8 mouse cellular contexts compared by ENCODE assay signal in genomic region chr6:38354723-38355353, GRCm38 (mm10). TPM values are rescaled to one million over a fixed set of nuclear protein-coding genes. Genes with fewer than 3 reads are reported as not detected.
DNase-seq lines count a peak whose midpoint lies in the region; ATAC-seq and TF ChIP-seq lines count a peak whose summit lies in the region.

No protein-coding gene starts in this region.

- no peaks in the 10 kb centered on the region for H3K4me1 ChIP-seq in kidney, adult 2 months (ENCODE audit: control insufficient read depth, insufficient read depth, low read length)
- H3K4me1 ChIP-seq in hindbrain, embryonic 10.5 days (replicated peaks), result peaks cover 21% of the 10 kb centered on the region
- peaks cover 21% of the 10 kb centered on the region for H3K4me1 ChIP-seq in midbrain, embryonic 13.5 days (replicated peaks)

- TF ChIP-seq POLR2A in kidney, adult 2 months (IDR thresholded peaks at IDR 0.05; ENCODE audit: low read depth, low read length), result no peak

- no peak for ATAC-seq in midbrain, embryonic 13.5 days

- H3K9ac ChIP-seq in midbrain, embryonic 13.5 days (replicated peaks), result 0 out of 2 replicates have a peak overlapping the region, but pooled peaks have one; percentile 50

- H3K36me3 ChIP-seq in kidney, adult 2 months (ENCODE audit: control insufficient read depth, insufficient read depth, low read length), result no peaks in the 10 kb centered on the region
- H3K36me3 ChIP-seq in hindbrain, embryonic 10.5 days, result no peaks in the 10 kb centered on the region
- H3K36me3 ChIP-seq in midbrain, embryonic 13.5 days, result no peaks in the 10 kb centered on the region

- no peak for TF ChIP-seq CTCF in kidney, adult 2 months (conservative IDR thresholded peaks at IDR 0.05; ENCODE audit: insufficient read depth, insufficient read length, low read depth, low read length)

- peak; percentile 39 for DNase-seq in kidney, adult 2 months
- no peak for DNase-seq in kidney, adult 11 months
- peak; percentile 20 for DNase-seq in adipocyte (ENCODE audit: low spot score)
- DNase-seq in hindbrain, embryonic 10.5 days (ENCODE audit: low spot score), result no peak
- DNase-seq in ovary, postnatal 36 days (ENCODE audit: low spot score), result no peak
- DNase-seq in c-Kit-positive CD71-positive TER-119-positive erythroid progenitor cells, embryonic 14.5 days (ENCODE audit: low spot score), result no peak
- no peak for DNase-seq in cerebellum, adult 11-12 months

- H3K27ac ChIP-seq in kidney, adult 2 months (ENCODE audit: insufficient read depth, low read depth, low read length), result peak overlapping the region; percentile 92
- 0 out of 2 replicates have a peak overlapping the region, but pooled peaks have one; percentile 79 for H3K27ac ChIP-seq in hindbrain, embryonic 10.5 days
- no peak overlapping the region for H3K27ac ChIP-seq in midbrain, embryonic 13.5 days

- 13% methylated on average over 20 of the region's 20 CpGs for WGBS in kidney, adult 2 months
- WGBS in hindbrain, embryonic 10.5 days, result 1% methylated on average over 20 of the region's 20 CpGs
- WGBS in midbrain, embryonic 13.5 days, result under 1% methylated on average over 20 of the region's 20 CpGs

- H3K27me3 ChIP-seq in kidney, adult 2 months (replicated peaks; ENCODE audit: control insufficient read depth, insufficient read depth, low read length), result no peaks in the 10 kb centered on the region
- peaks cover 86% of the 10 kb centered on the region for H3K27me3 ChIP-seq in hindbrain, embryonic 10.5 days (ENCODE audit: insufficient read depth, poor library complexity, severe bottlenecking)
- H3K27me3 ChIP-seq in midbrain, embryonic 13.5 days, result peaks cover 81% of the 10 kb centered on the region

- no peaks in the 10 kb centered on the region for H3K9me3 ChIP-seq in hindbrain, embryonic 10.5 days
- H3K9me3 ChIP-seq in midbrain, embryonic 13.5 days, result no peaks in the 10 kb centered on the region

- peak overlapping the region; percentile 80 for H3K4me3 ChIP-seq in kidney, adult 2 months (ENCODE audit: insufficient read depth, low read depth, low read length)
- H3K4me3 ChIP-seq in hindbrain, embryonic 10.5 days, result peak overlapping the region; percentile 60
- H3K4me3 ChIP-seq in midbrain, embryonic 13.5 days (replicated peaks), result peak overlapping the region; percentile 47

- H3K4me2 ChIP-seq in midbrain, embryonic 13.5 days (replicated peaks), result peak overlapping the region; percentile 61

RNA-seq across cellular contexts. Expression of gene Zc3hav1, which starts 0.4 kb away (rescaled TPM):
- polyA plus RNA-seq in kidney, adult 2 months (2012; rRNA removed), result 9.7 and 12.2 TPM in 2 replicates
- polyA plus RNA-seq in hindbrain, embryonic 10.5 days (2016; fragmentation: Nextera tagmentation; extraction: Ambion mirVana), result 2.2 and 2.4 TPM in 2 replicates
- 0.92 and 1.3 TPM in 2 replicates for polyA plus RNA-seq in midbrain, embryonic 13.5 days (2015; fragmentation: Nextera tagmentation; extraction: Ambion mirVana)

RNA-seq across cellular contexts. Expression of gene Ttc26, which starts 26.4 kb away (rescaled TPM):
- 2.1 and 2.4 TPM in 2 replicates for polyA plus RNA-seq in kidney, adult 2 months (2012; rRNA removed)
- 14.3 and 14.6 TPM in 2 replicates for polyA plus RNA-seq in hindbrain, embryonic 10.5 days (2016; fragmentation: Nextera tagmentation; extraction: Ambion mirVana)
- 9.9 and 10.1 TPM in 2 replicates for polyA plus RNA-seq in midbrain, embryonic 13.5 days (2015; fragmentation: Nextera tagmentation; extraction: Ambion mirVana)

RNA-seq across cellular contexts. Expression of gene Zc3hav1l, which starts 55.8 kb away (rescaled TPM):
- polyA plus RNA-seq in kidney, adult 2 months (2012; rRNA removed), result 1.6 and 1.9 TPM in 2 replicates
- 13.0 and 15.2 TPM in 2 replicates for polyA plus RNA-seq in hindbrain, embryonic 10.5 days (2016; fragmentation: Nextera tagmentation; extraction: Ambion mirVana)
- polyA plus RNA-seq in midbrain, embryonic 13.5 days (2015; fragmentation: Nextera tagmentation; extraction: Ambion mirVana), result 10.6 and 11.0 TPM in 2 replicates

Comparison
In these comparisons a context has a peak if more than half of its experiments do, and no peak if none do; other contexts are left out.
1. DNase-seq: peak in kidney, adult 2 months (single experiment) and adipocyte (single experiment); none in kidney, adult 11 months (single experiment), hindbrain, embryonic 10.5 days (single experiment), ovary, postnatal 36 days (single experiment), c-Kit-positive CD71-positive TER-119-positive erythroid progenitor cells, embryonic 14.5 days (single experiment) and cerebellum, adult 11-12 months (single experiment).
2. Peak in every context shown above with its lines, with median percentiles within 50 percentile points of each other: H3K4me3 ChIP-seq.